Mouse (Mus musculus) hindbrain, embryonic 10.5 days (tissue): ENCODE data around the gene Pofut2. TPM values are rescaled to one million over a fixed set of nuclear protein-coding genes. Genes with fewer than 3 reads are reported as not detected.

ENCODE experiments used
- DNase-seq: peaks from one replicate; pipeline ENCODE4 v3.0.0-alpha.2; 2017; ENCODE audit warnings: low spot score
- H3K27ac ChIP-seq: fragments of 300-500 bp; sonication (generic); 2 replicates; pipeline ENCODE4 v1.5.1; 2016; ENCODE audit warnings: mild to moderate bottlenecking, moderate library complexity
- H3K27me3 ChIP-seq: fragments of 300-500 bp; sonication (generic); 2 replicates; pipeline ENCODE4 v1.6.1; 2016; ENCODE audit warnings: mild to moderate bottlenecking; ENCODE audit not compliant: poor library complexity, insufficient read depth, severe bottlenecking
- H3K36me3 ChIP-seq: fragments of 300-500 bp; sonication (generic); 2 replicates; pipeline ENCODE4 v1.6.1; 2016; ENCODE audit warnings: mild to moderate bottlenecking, moderate library complexity
- H3K4me1 ChIP-seq: fragments of 300-500 bp; sonication (generic); replicated peaks from 2 replicates; pipeline ENCODE4 v1.6.1; 2016; ENCODE audit warnings: mild to moderate bottlenecking
- H3K4me3 ChIP-seq: fragments of 300-500 bp; sonication (generic); 2 replicates; pipeline ENCODE4 v1.5.1; 2016; ENCODE audit warnings: mild to moderate bottlenecking, moderate library complexity
- H3K9me3 ChIP-seq: fragments of 300-500 bp; sonication (generic); 2 replicates; pipeline ENCODE4 v1.6.1; 2016; ENCODE audit warnings: mild to moderate bottlenecking, moderate library complexity
- WGBS: fragments of 180-500 bp; shearing (Covaris S2); methylation state at CpG from one replicate; pipeline ENCODE4 v1.1.7; 2016; 5-methylcytosine and 5-hydroxymethylcytosine counted together
- polyA plus RNA-seq: library from polyadenylated mRNA; unstranded; fragments of >200 nt; fragmentation: Nextera tagmentation; extraction: Ambion mirVana; gene quantifications from 2 replicates; pipeline ENCODE4 v1.2.1, GENCODE M21; 2016

Pofut2 gene
- polyA plus RNA-seq, 1 experiment from 2014 or later = 86.6 TPM

DNA sequence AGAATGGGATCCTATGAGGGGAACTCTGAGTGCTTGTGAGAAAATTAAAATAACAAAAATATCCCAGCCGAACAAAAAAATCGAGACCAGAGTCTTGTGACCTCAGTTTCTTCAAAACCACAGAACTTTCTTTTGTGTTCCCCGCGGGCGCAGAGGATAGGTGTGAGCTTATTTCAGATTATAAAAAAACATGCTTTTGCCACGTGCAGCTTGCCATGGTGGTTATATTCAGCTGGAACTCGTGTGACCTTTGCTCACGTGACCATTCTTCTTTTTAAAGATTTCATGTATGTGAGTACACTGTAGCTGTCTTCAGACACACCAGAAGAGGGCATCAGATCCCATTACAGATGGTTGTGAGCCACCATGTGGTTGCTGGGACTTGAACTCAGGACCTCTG lies 30.5 kb downstream of the Pofut2 start:
- Histone ChIP-seq H3K9me3 (no peaks in the 10 kb centered on the region), H3K4me1 (no peaks in the 10 kb centered on the region), H3K4me3 (no peak overlapping the region), H3K36me3 (peaks cover 2% of the 10 kb centered on the region; the same call in 1 of the 2 replicates), H3K27ac (no peak overlapping the region), H3K27me3 (no peaks in the 10 kb centered on the region)
- whole genome bisulfite sequencing = 92% methylated on average over 8 of the region's 8 CpGs
- DNase-seq = no peak

DNA sequence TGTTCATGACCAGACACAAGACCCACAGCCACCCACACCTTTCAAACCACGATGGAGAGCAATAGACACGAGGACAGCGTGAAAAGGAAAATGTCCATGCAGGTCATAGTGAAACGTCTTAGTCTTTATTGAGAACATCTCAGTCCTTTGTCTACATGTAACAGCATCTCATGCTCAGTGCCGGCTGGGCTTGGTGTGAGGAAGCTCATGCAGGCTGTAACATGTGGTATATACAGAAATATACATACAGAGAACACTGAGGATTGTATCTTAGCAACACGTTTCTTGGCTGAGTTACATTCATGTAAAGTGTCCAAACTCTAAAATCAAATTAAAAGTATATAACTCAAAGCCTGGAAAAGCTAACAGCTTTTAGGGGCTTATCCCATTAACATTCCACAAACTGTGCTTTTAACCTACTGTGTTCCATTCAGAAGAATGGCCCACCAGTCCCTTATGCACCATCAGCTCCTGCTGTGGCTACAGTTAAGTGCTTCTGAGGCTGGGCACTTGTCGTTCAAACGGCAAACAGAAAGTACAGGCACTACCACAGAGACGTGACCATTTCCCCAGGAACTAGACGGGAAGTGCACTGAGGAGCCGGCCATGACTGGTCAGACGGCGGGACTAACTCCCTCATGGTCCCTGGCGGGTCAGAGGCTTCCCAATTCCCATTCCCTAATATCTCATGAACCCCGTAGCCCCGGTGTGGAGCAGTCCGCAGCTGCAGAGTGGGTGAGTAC lies 31.8 kb downstream of the Pofut2 start:
- no peak for DNase-seq
- Histone ChIP-seq H3K4me1 (no peaks in the 10 kb centered on the region), H3K9me3 (no peaks in the 10 kb centered on the region), H3K36me3 (peaks cover 5% of the 10 kb centered on the region; the same call in 1 of the 2 replicates), H3K4me3 (no peak overlapping the region), H3K27me3 (no peaks in the 10 kb centered on the region), H3K27ac (no peak overlapping the region)
- WGBS = 84% methylated on average over 17 of the region's 17 CpGs

DNA sequence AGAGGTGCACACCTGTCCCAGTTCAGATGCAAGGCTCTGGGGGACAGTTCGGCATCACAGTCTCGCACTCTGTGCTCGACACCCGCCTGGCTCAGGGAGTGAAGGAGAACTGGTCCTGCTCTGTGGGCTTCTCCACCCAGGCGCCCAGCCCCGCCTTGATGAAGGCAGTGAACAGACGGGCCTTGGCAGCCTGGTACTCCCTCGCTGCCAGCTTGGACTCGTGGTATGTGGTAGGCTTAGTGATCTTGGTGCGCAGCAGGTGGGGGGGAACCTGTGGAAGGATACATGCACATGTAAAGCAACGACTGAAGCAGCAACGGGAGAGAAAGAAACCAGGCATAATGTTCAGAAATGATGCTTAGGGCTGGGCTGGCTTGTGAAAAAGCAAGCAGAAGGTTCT lies 35.7 kb downstream of the Pofut2 start:
- peaks cover 5% of the 10 kb centered on the region; the same call in 1 of the 2 replicates for H3K36me3 ChIP-seq

DNA sequence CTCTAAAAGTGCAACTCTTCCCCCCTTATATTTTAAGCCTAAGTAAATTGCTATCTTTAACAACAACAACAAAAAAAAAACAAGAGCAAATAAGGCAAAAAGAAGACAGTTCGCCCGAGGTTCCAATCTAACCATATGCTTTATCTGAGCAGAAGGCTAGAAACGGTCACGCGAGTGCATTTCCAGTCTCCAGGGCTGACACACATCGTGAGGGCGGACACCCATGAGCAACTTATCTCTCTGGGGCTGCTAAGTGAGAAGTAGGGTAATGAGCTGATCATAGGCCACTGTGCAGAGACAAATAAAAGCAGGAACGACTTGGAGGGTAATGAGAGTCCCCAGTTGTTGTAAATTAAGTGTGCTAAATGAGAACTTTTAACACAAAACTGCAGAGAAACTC lies 39.6 kb downstream of the Pofut2 start:
- H3K9me3 ChIP-seq = no peaks in the 10 kb centered on the region
- no peak for DNase-seq
- H3K4me1 ChIP-seq = no peaks in the 10 kb centered on the region
- no peaks in the 10 kb centered on the region for H3K27me3 ChIP-seq
- no peak overlapping the region for H3K4me3 ChIP-seq
- 90% methylated on average over 8 of the region's 8 CpGs for WGBS
- H3K36me3 ChIP-seq = peaks cover 12% of the 10 kb centered on the region
- no peak overlapping the region for H3K27ac ChIP-seq

More for the DNA sequence above, 35.7 kb downstream of the Pofut2 start:
- Histone ChIP-seq H3K9me3 (no peaks in the 10 kb centered on the region), H3K4me1 (no peaks in the 10 kb centered on the region), H3K27ac (no peak overlapping the region), H3K4me3 (no peak overlapping the region), H3K27me3 (no peaks in the 10 kb centered on the region)
- 90% methylated on average over 12 of the region's 12 CpGs for WGBS
- no peak for DNase-seq

DNA sequence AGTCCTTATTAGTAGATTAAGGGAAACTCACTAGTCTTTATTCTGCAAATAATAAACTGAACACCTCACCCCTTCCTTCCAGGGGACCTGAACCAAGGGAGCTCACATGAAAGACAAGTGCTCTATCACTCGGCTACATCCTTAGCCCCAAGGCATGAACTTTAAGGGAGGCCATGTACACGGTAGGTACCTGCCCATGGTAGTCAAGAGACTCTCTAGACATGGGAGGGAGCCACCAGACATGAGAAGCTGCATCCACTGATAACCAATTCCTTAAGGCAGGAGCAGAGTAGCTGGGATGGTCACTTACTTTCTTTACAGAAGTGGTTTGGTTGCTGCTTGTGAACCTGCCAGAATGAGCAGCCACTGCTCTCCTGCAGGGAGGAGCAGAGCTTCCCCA lies 40.2 kb downstream of the Pofut2 start:
- Histone ChIP-seq H3K9me3 (no peaks in the 10 kb centered on the region), H3K36me3 (peaks cover 12% of the 10 kb centered on the region), H3K4me1 (no peaks in the 10 kb centered on the region; the same call in 1 of the 2 replicates), H3K4me3 (no peak overlapping the region), H3K27ac (no peak overlapping the region), H3K27me3 (no peaks in the 10 kb centered on the region)
- 85% methylated on average over 2 of the region's 2 CpGs for WGBS
- no peak for DNase-seq

DNA sequence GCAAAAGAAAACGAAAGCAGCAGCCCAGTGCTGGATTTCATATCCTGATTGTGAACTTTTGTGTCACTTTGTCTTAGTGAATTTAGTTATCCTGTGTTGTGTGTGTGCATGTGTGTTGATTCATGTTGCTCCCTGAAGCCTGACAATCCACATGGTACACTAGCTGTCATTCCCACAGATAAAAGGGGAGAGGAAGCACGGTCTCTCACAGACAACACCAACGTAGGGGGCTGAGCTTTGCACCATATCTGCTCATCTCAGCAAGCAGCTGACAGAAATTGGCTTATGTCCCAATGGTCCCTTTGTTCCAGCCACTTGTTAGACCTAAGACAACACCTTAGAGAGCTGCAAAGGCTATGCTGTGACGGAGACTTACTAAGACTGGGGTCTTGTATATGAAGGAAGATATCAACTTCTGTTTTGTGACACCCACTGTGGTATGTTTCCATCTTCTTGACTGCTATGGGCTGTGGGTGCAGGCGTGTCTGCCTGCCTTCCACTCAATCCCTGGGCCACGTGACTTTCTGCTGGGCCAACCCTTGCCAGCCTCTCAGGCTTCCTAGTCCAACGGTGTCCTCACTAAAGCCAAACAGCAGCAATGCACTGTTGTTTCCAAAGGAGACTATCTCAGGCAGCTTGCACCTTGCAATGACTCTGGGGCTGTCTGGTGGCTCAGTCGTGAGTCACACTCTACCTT lies 41.4 kb downstream of the Pofut2 start:
- Histone ChIP-seq H3K36me3 (peaks cover 8% of the 10 kb centered on the region), H3K9me3 (no peaks in the 10 kb centered on the region), H3K4me1 (peaks cover 12% of the 10 kb centered on the region), H3K27me3 (no peaks in the 10 kb centered on the region), H3K27ac (no peak overlapping the region), H3K4me3 (no peak overlapping the region)
- DNase-seq = no peak
- WGBS = 88% methylated on average over 8 of the region's 8 CpGs

DNA sequence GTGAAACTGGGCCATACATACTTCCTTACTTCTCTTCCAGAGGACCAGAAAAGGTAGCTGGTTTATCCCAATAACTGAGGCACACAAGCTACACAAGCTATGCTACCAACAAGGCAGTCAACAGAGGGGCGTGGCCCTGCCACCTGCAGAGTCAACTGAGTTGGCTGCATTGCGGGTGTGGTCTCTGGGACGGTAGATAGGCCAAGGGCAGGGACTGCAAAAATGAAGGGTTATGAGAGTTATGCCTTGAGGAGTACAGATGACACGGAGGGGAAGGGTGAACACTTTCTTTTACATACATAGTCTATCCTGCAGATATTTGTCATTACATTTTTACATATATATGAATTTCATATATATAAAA lies 41.9 kb downstream of the Pofut2 start:
- H3K27ac ChIP-seq = no peak overlapping the region
- peaks cover 8% of the 10 kb centered on the region for H3K36me3 ChIP-seq
- no peak overlapping the region for H3K4me3 ChIP-seq
- peaks cover 17% of the 10 kb centered on the region for H3K4me1 ChIP-seq
- no peaks in the 10 kb centered on the region for H3K27me3 ChIP-seq
- H3K9me3 ChIP-seq = no peaks in the 10 kb centered on the region
- 88% methylated on average over 4 of the region's 4 CpGs for WGBS
- no peak for DNase-seq

DNA sequence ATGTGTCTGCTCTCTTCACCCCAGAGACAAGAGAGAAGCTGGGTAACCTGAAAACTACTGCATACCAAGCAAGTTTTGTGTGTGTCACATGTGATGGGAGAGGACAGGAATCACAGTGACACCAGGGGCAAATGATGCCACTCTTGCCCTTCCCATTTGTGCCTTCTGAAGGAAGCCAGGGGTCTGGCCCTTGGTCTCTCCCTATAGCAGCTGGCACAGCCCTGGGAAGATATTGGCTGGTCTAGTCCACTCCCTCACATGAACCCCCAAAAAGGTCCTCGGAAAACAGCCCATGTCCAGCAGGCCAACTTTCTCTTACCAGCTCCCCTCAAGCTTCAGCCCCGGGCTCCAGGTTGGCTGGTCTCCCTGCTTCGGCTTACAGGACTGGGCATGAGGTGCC lies 45.3 kb downstream of the Pofut2 start:
- no peak for DNase-seq
- peaks cover 8% of the 10 kb centered on the region for H3K36me3 ChIP-seq
- no peak overlapping the region for H3K4me3 ChIP-seq
- WGBS = 73% methylated on average over 3 of the region's 3 CpGs
- no peak overlapping the region for H3K27ac ChIP-seq
- H3K4me1 ChIP-seq = peaks cover 19% of the 10 kb centered on the region
- H3K27me3 ChIP-seq = no peaks in the 10 kb centered on the region
- H3K9me3 ChIP-seq = no peaks in the 10 kb centered on the region

DNA sequence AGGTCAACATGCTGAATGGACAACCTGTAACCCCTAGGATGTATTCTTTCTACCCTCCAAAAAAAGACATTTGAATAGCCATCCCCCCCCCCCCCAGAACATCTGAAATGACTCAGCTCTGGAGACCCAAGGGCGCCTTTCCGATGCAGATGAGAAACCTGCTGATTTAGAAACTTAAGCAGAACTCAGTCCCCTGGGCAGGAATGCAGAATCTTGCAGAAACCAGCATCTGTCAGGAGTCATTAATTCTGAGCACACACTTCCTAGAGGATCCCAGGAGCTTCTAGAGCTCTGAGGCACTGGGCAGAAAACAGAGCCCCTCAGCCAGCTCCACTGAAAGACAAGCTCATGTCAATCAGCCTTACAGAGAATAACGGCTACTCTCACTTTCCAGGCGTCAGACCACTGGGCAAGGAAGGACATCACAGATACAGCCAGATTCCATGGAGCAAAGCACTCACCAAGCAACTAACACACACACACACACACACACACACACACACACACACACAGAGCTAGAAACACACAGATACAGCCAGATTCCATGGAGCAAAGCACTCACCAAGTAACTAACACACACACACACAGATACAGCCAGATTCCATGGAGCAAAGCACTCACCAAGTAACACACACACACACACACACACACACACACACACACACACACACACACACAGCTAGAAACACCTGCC lies 46.0 kb downstream of the Pofut2 start:
- WGBS = 25% methylated on average over 4 of the region's 4 CpGs
- Histone ChIP-seq H3K9me3 (no peaks in the 10 kb centered on the region), H3K4me1 (peaks cover 19% of the 10 kb centered on the region), H3K36me3 (peaks cover 8% of the 10 kb centered on the region), H3K4me3 (no peak overlapping the region), H3K27ac (0 out of 2 replicates have a peak overlapping the region, but pooled peaks have one; percentile 50), H3K27me3 (no peaks in the 10 kb centered on the region)
- DNase-seq = no peak

DNA sequence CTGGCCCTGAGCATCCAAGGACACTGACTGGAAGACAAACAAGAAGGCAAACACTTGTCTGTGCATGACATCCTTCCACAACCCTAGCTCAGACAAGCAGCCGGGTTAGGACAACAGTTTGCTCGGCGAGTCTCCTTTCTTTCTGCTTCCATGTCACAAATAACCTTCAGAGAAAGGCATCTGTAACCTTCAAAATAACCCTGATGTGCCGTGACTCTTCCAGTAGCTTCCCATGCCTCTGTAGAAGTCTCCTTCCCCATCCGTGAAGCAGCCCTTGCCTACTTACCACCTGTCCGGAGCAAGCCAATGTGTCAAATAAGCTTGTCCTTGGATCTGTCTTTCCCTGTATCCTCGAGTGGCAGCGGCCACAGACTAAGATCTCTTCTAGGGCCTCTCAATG lies 46.7 kb downstream of the Pofut2 start:
- Histone ChIP-seq H3K27me3 (no peaks in the 10 kb centered on the region), H3K4me3 (no peak overlapping the region), H3K27ac (0 out of 2 replicates have a peak overlapping the region, but pooled peaks have one; percentile 50), H3K4me1 (peaks cover 19% of the 10 kb centered on the region), H3K9me3 (no peaks in the 10 kb centered on the region), H3K36me3 (peaks cover 12% of the 10 kb centered on the region)
- 75% methylated on average over 8 of the region's 8 CpGs for WGBS
- DNase-seq = no peak

DNA sequence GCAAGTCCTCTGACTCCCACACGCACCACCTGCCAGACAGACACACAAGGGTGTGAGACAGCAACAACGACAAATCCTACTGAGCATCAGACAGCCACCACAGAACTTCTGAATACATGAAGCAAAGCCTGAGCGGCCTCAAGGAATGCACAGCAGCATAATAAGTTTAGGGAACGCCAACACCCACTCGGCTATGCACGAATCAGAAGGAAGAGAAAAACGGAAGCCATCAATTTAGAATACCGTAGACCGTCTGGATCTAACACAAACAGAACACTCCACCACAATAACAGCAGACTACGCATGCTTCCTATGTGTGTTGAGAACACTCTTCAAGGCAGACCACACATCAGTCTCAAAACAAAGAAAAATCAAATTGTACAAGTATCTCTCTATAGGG lies 50.0 kb downstream of the Pofut2 start:
- Histone ChIP-seq H3K27ac (no peak overlapping the region), H3K9me3 (no peaks in the 10 kb centered on the region), H3K27me3 (no peaks in the 10 kb centered on the region), H3K36me3 (peaks cover 7% of the 10 kb centered on the region; the same call in 1 of the 2 replicates), H3K4me1 (peaks cover 19% of the 10 kb centered on the region), H3K4me3 (no peak overlapping the region)
- DNase-seq = no peak
- WGBS = 72% methylated on average over 10 of the region's 10 CpGs

DNA sequence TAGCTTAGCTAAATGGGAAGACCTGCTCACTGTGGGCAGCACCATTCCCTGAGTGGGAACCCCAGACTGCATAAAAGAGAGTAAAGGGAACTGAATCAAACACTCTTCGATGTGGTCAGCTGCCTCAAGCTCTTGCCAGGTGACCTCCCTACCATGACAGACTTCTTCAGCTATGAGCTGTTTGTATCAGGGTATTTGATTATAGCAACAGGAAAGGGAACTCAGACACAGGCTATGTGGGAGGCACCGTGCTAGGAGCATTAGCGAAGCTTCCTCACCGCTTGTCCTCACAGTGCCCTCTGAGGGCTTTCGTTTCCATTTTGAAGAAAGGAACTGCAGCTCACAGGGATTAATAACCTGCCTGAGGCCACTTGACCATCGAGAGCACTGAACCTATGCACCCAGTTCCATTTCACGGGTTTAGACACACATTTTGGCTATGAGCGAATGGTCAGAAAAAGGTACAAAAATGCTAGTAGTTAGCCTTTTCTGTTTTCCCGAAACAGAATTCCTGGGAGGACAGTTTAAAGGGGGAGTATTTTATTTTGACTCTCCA lies 55.8 kb downstream of the Pofut2 start:
- WGBS = 91% methylated on average over 9 of the region's 9 CpGs
- no peaks in the 10 kb centered on the region for H3K9me3 ChIP-seq
- no peaks in the 10 kb centered on the region for H3K27me3 ChIP-seq
- no peak for DNase-seq
- no peaks in the 10 kb centered on the region for H3K4me1 ChIP-seq
- no peak overlapping the region for H3K27ac ChIP-seq
- no peak overlapping the region for H3K4me3 ChIP-seq
- peaks cover 7% of the 10 kb centered on the region; the same call in 1 of the 2 replicates for H3K36me3 ChIP-seq
